Mouse (Mus musculus) CH12.LX (cell line): Measurements from ENCODE around the gene Naa25. TPM values are rescaled to one million over a fixed set of nuclear protein-coding genes. Genes with fewer than 3 reads are reported as not detected.

ENCODE experiments used
- DNase-seq: peaks from one replicate; pipeline ENCODE4 v3.0.0-alpha.2; 2013; ENCODE audit errors: extremely low read depth
- H3K27ac ChIP-seq: 2 replicates; pipeline ENCODE4 v1.5.1; 2012; ENCODE audit warnings: low read depth, mild to moderate bottlenecking, control low read depth, moderate library complexity; ENCODE audit not compliant: insufficient read depth
- H3K27me3 ChIP-seq: replicated peaks from 2 replicates; pipeline ENCODE3; 2012; ENCODE audit warnings: inconsistent platforms
- H3K36me3 ChIP-seq, 2 experiments: replicated peaks in 1 of 2; 2 replicates each; pipeline versions ENCODE3 to v1.6.1; 2012; ENCODE audit warnings: inconsistent platforms in 1 of 2, low read length in 1 of 2, mild to moderate bottlenecking in 1 of 2, mixed read lengths in 1 of 2, moderate library complexity in 1 of 2; ENCODE audit not compliant: control insufficient read depth in 1 of 2, insufficient read depth in 1 of 2
- H3K4me1 ChIP-seq, 2 experiments: 2 replicates each; pipeline ENCODE4 v1.6.1; 2012; ENCODE audit warnings: inconsistent platforms in 1 of 2, moderate library complexity in 1 of 2; ENCODE audit not compliant: insufficient read depth in 2 of 2, control insufficient read depth in 1 of 2
- H3K4me2 ChIP-seq: 2 replicates; pipeline ENCODE4 v1.6.1; 2012; ENCODE audit warnings: low read depth, mild to moderate bottlenecking, control low read depth; ENCODE audit not compliant: poor library complexity, insufficient read depth, severe bottlenecking
- H3K4me3 ChIP-seq, 3 experiments: fragments of 150-350 bp in 1 of 3; sonication (generic) in 1 of 3; replicated peaks in 1 of 3; 2 replicates each; pipeline versions ENCODE3 to v1.5.1; 2011 to 2012; ENCODE audit warnings: low read depth in 2 of 3, low read length in 2 of 3, mild to moderate bottlenecking in 2 of 3, moderate library complexity in 2 of 3, control low read depth in 1 of 3, improper control_type of control experiment in 1 of 3, inconsistent platforms in 1 of 3, mixed read lengths in 1 of 3; ENCODE audit not compliant: poor library complexity in 1 of 3
- H3K79me2 ChIP-seq: replicated peaks from 2 replicates; pipeline ENCODE4 v1.6.1; 2012; ENCODE audit warnings: mild to moderate bottlenecking, moderate library complexity; ENCODE audit not compliant: control insufficient read depth, poor library complexity, insufficient read depth, severe bottlenecking; ENCODE audit errors: extremely low read depth
- H3K9ac ChIP-seq: 2 replicates; pipeline ENCODE4 v1.6.1; 2012; ENCODE audit warnings: low read depth, mild to moderate bottlenecking, control low read depth, moderate library complexity; ENCODE audit not compliant: insufficient read depth
- H3K9me3 ChIP-seq: replicated peaks from 2 replicates; pipeline ENCODE3; 2012; ENCODE audit warnings: low read length, inconsistent platforms, mixed read lengths
- BHLHE40 ChIP-seq: IDR thresholded peaks from 2 replicates; pipeline ENCODE4 v1.6.1; 2011; ENCODE audit warnings: mild to moderate bottlenecking, low read depth, low read length, improper control_type of control experiment
- CHD2 ChIP-seq: IDR thresholded peaks from 2 replicates; pipeline ENCODE4 v1.6.1; 2011; ENCODE audit warnings: low read length, improper control_type of control experiment
- E2F4 ChIP-seq: IDR thresholded peaks from 2 replicates; pipeline ENCODE4 v1.6.1; 2011; ENCODE audit warnings: low read depth, low read length, improper control_type of control experiment; ENCODE audit not compliant: insufficient replicate concordance
- ETS1 ChIP-seq: conservative IDR thresholded peaks from 2 replicates; pipeline ENCODE4 v1.6.1; 2012; ENCODE audit warnings: low read depth, mild to moderate bottlenecking, inconsistent platforms, low read length, improper control_type of control experiment, moderate library complexity
- GABPA ChIP-seq: IDR thresholded peaks from 2 replicates; pipeline ENCODE4 v1.6.1; 2012; ENCODE audit warnings: low read depth, low read length, improper control_type of control experiment, inconsistent platforms; ENCODE audit not compliant: insufficient replicate concordance
- HCFC1 ChIP-seq: IDR thresholded peaks from 2 replicates; pipeline ENCODE4 v1.6.1; 2012; ENCODE audit warnings: low read depth, mild to moderate bottlenecking, inconsistent platforms, low read length, improper control_type of control experiment
- IRF4 ChIP-seq: IDR thresholded peaks from 2 replicates; pipeline ENCODE4 v1.6.1; 2014; ENCODE audit warnings: low read depth, mild to moderate bottlenecking, inconsistent platforms, low read length, improper control_type of control experiment
- JUN ChIP-seq: IDR thresholded peaks from 2 replicates; pipeline ENCODE4 v1.6.1; 2011; ENCODE audit warnings: low read depth, mild to moderate bottlenecking, low read length, improper control_type of control experiment, moderate library complexity; ENCODE audit not compliant: insufficient read depth
- JUND ChIP-seq: conservative IDR thresholded peaks from 2 replicates; pipeline ENCODE4 v1.6.1; 2011; ENCODE audit warnings: low read depth, low read length, improper control_type of control experiment
- MAZ ChIP-seq: IDR thresholded peaks from 2 replicates; pipeline ENCODE4 v1.6.1; 2012; ENCODE audit warnings: low read depth, mild to moderate bottlenecking, inconsistent platforms, low read length, improper control_type of control experiment, moderate library complexity
- MEF2A ChIP-seq: IDR thresholded peaks from 2 replicates; pipeline ENCODE4 v1.6.1; 2014; ENCODE audit warnings: low read depth, mild to moderate bottlenecking, inconsistent platforms, low read length, improper control_type of control experiment, borderline replicate concordance
- MYC ChIP-seq: IDR thresholded peaks from 2 replicates; pipeline ENCODE4 v1.6.1; 2011; ENCODE audit warnings: low read depth, mild to moderate bottlenecking, improper control_type of control experiment, low read length
- NRF1 ChIP-seq: IDR thresholded peaks from 2 replicates; pipeline ENCODE4 v1.6.1; 2014; ENCODE audit warnings: low read depth, mild to moderate bottlenecking, inconsistent platforms, low read length, improper control_type of control experiment, moderate library complexity
- PAX5 ChIP-seq: IDR thresholded peaks from 2 replicates; pipeline ENCODE4 v1.6.1; 2012; ENCODE audit warnings: low read length, inconsistent platforms, mixed read lengths
- POLR2AphosphoS2 ChIP-seq: IDR thresholded peaks from 2 replicates; pipeline ENCODE4 v1.6.1; 2011; ENCODE audit warnings: low read depth, low read length, improper control_type of control experiment
- UBTF ChIP-seq: IDR thresholded peaks from 2 replicates; pipeline ENCODE4 v1.6.1; 2012; ENCODE audit warnings: low read depth, mild to moderate bottlenecking, inconsistent platforms, low read length, improper control_type of control experiment, moderate library complexity
- USF2 ChIP-seq: conservative IDR thresholded peaks from 2 replicates; pipeline ENCODE4 v1.6.1; 2011; ENCODE audit warnings: low read depth, low read length, improper control_type of control experiment
- ZKSCAN1 ChIP-seq: IDR thresholded peaks from 2 replicates; pipeline ENCODE4 v1.6.1; 2012; ENCODE audit warnings: low read depth, inconsistent platforms, low read length, improper control_type of control experiment, borderline replicate concordance
- ZMIZ1 ChIP-seq: IDR thresholded peaks from 2 replicates; pipeline ENCODE4 v1.6.1; 2012; ENCODE audit warnings: low read depth, mild to moderate bottlenecking, inconsistent platforms, low read length, improper control_type of control experiment
- ZNF384 ChIP-seq: IDR thresholded peaks from 2 replicates; pipeline ENCODE4 v1.6.1; 2012; ENCODE audit warnings: low read depth, low read length, improper control_type of control experiment, inconsistent platforms
- dilution Hi-C: fragments of 300-500 bp; cut with MboI; formaldehyde crosslinking; loops from 2 replicates; pipeline ENCODE4 v1.14.3; 2020; ENCODE audit warnings: low sequenced_read_pairs; ENCODE audit not compliant: extremely low pct_unique_long_range_greater_than_20kb, extremely low pct_ligation_motif_present
- in situ Hi-C: fragments of 300-500 bp; cut with MboI; formaldehyde crosslinking; loops from 3 replicates; pipeline ENCODE4 v1.14.3; 2019; ENCODE audit warnings: low sequenced_read_pairs, low pct_ligation_motif_present, low pct_unique_long_range_greater_than_20kb, mixed read lengths
- polyA plus RNA-seq: library from polyadenylated mRNA; unstranded; fragments of >175 nt; gene quantifications from 2 replicates; pipeline ENCODE4 v1.2.1, GENCODE M21; 2012; ENCODE audit warnings: low read depth; ENCODE audit not compliant: insufficient read length
- total RNA-seq, 2 experiments: library from RNA; depleted of rRNA; stranded (reverse); fragments of 300-350 nt in 1 of 2; fragments of >200 nt in 1 of 2; gene quantifications; 2 replicates each; pipeline ENCODE4 v1.2.3; 2012 to 2014

Gene Naa25
- total and polyA plus RNA-seq, 3 experiments = 41.3 to 60.3 (median 59.7) TPM

DNA sequence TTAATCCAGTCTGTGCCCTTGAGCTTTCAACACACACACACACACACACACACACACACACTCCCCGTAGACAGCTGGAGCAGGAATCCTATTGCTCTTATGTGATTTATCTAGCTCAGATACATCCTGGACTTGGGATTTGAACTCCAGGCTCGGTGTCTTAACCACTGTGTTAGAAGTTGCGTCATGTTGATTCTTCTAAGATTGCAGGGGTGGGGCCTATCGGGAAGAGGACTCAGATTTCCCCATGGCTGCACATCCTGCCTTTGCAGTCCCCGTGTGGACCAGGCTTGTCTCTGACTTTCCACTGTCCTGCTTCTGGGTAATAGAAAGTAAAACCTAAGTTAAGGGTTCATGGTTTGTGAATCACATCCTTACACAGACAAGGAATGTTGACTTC, 2.3 kb downstream of the Naa25 start:
- H3K4me3 ChIP-seq = peak overlapping the region in 2 of 3 experiments; percentile 84
- H3K4me2 ChIP-seq = peak overlapping the region; percentile 82
- peak; percentile 33 for DNase-seq
- peaks cover 15 to 57% of the 10 kb centered on the region in 2 experiments; a peak in 3 of 4 replicates for H3K4me1 ChIP-seq
- dilution Hi-C loops = no loop called here
- in situ Hi-C loops = no loop called here
- no peaks in the 10 kb centered on the region for H3K9me3 ChIP-seq
- peak overlapping the region; percentile 33; the same call in 1 of the 2 replicates for H3K27ac ChIP-seq
- peak overlapping the region; percentile 77 for H3K9ac ChIP-seq
- no peak for TF ChIP-seq CHD2
- TF ChIP-seq GABPA = no peak
- no peak for TF ChIP-seq UBTF
- no peak for TF ChIP-seq ETS1
- no peak for TF ChIP-seq ZMIZ1
- TF ChIP-seq ZKSCAN1 = no peak
- no peak for TF ChIP-seq JUND
- no peak for TF ChIP-seq BHLHE40
- TF ChIP-seq PAX5 = no peak
- TF ChIP-seq POLR2AphosphoS2 = no peak
- no peak for TF ChIP-seq E2F4
- TF ChIP-seq HCFC1 = no peak
- TF ChIP-seq MEF2A = no peak
- TF ChIP-seq NRF1 = no peak
- no peak for TF ChIP-seq MAZ
- no peak for TF ChIP-seq MYC
- H3K79me2 ChIP-seq = peaks cover 71% of the 10 kb centered on the region
- peaks cover 10 to 48% of the 10 kb centered on the region in 2 experiments for H3K36me3 ChIP-seq
- no peaks in the 10 kb centered on the region for H3K27me3 ChIP-seq

DNA sequence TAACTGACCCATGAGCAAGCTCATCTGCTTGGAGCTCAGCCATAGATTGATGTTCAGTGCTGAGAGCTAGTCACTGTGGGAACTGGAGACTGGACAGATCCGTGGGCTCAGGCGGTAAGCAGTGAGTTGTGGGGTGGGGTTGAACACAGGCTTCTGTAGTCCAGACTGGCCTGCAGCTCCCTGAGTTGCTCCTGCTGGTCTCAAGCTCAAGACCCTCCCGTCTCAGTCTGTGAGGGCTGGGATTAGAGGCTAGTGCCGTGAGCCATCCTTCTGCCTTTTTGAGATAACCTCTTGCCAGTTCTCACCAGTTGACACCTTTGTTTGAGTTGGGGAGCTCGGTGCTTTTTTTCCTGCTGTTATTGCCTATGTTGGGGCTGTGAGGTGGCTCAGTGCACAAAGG, 3.1 kb downstream of the Naa25 start:
- Histone ChIP-seq H3K36me3 (peaks cover 14 to 54% of the 10 kb centered on the region in 2 experiments), H3K9me3 (no peaks in the 10 kb centered on the region), H3K4me3 (no peak overlapping the region), H3K4me1 (peaks cover 15 to 61% of the 10 kb centered on the region in 2 experiments; a peak in 3 of 4 replicates), H3K4me2 (no peak overlapping the region; the same call in 1 of the 2 replicates), H3K9ac (no peak overlapping the region), H3K79me2 (peaks cover 79% of the 10 kb centered on the region), H3K27ac (no peak overlapping the region), H3K27me3 (no peaks in the 10 kb centered on the region)
- dilution Hi-C loops (no loop called here), in situ Hi-C loops (no loop called here)
- TF ChIP-seq USF2 = no peak
- no peak for TF ChIP-seq JUN
- no peak for TF ChIP-seq IRF4
- no peak for TF ChIP-seq CHD2
- no peak for TF ChIP-seq ZNF384
- no peak for DNase-seq
